Mouse (Mus musculus) heart, embryonic 16.5 days (tissue): Measurements from ENCODE around the gene Gpd1. TPM values are rescaled to one million over a fixed set of nuclear protein-coding genes. Genes with fewer than 3 reads are reported as not detected.
"Not testable (repeated sequence)": the region's sequence is repeated elsewhere in the genome, so short reads cannot be mapped to it uniquely, and the experiment has no call there.

Source experiments
- ATAC-seq: fragments of 200-750 bp; cut with Nextera tagmentation; replicated peaks from 2 replicates; pipeline ENCODE4 v1.8.0; 2017; ENCODE audit warnings: moderate number of reproducible peaks; ENCODE audit not compliant: insufficient read depth, low FRiP score; ENCODE audit errors: extremely low read depth
- H3K27ac ChIP-seq: fragments of 300-500 bp; sonication (generic); 2 replicates; pipeline ENCODE4 v1.5.1; 2014; ENCODE audit warnings: mild to moderate bottlenecking, low read length, control low read depth, moderate library complexity
- H3K27me3 ChIP-seq: fragments of 300-500 bp; sonication (generic); 2 replicates; pipeline ENCODE4 v1.6.1; 2014; ENCODE audit warnings: low read length, mixed read lengths; ENCODE audit not compliant: control insufficient read depth, insufficient read depth
- H3K36me3 ChIP-seq: fragments of 300-500 bp; sonication (generic); 2 replicates; pipeline ENCODE4 v1.6.1; 2014; ENCODE audit not compliant: control insufficient read depth, insufficient read depth
- H3K4me1 ChIP-seq: fragments of 300-500 bp; sonication (generic); 2 replicates; pipeline ENCODE4 v1.6.1; 2014; ENCODE audit warnings: low read length, mixed read lengths; ENCODE audit not compliant: control insufficient read depth, insufficient read depth
- H3K4me2 ChIP-seq: fragments of 300-500 bp; sonication (generic); 2 replicates; pipeline ENCODE4 v1.6.1; 2014; ENCODE audit warnings: low read depth, mild to moderate bottlenecking, control low read depth, low read length
- H3K4me3 ChIP-seq: fragments of 300-500 bp; sonication (generic); 2 replicates; pipeline ENCODE4 v1.5.1; 2014; ENCODE audit warnings: mild to moderate bottlenecking, control low read depth, low read length
- H3K9ac ChIP-seq: fragments of 300-500 bp; sonication (generic); 2 replicates; pipeline ENCODE4 v1.6.1; 2014; ENCODE audit warnings: low read length, control low read depth
- H3K9me3 ChIP-seq: fragments of 300-500 bp; sonication (generic); replicated peaks from 2 replicates; pipeline ENCODE4 v1.6.1; 2016; ENCODE audit warnings: low read length; ENCODE audit not compliant: control insufficient read depth
- WGBS: fragments of 180-500 bp; shearing (Covaris S2); extraction: QIAGEN DNeasy Blood & Tissue Kit; methylation state at CpG from one replicate; pipeline ENCODE4 v1.1.7; 2014; 5-methylcytosine and 5-hydroxymethylcytosine counted together
- polyA plus RNA-seq: library from polyadenylated mRNA; unstranded; fragments of >200 nt; fragmentation: Nextera tagmentation; extraction: Ambion mirVana; gene quantifications from 2 replicates; pipeline ENCODE4 v1.2.1, GENCODE M21; 2015

Gpd1 gene
- polyA plus RNA-seq, 1 experiment from 2014 or later: 2.7 TPM

- Histone ChIP-seq H3K4me1 (peaks cover 27% of the 10 kb centered on the region), H3K27me3 (0 out of 2 replicates have a peak, but pooled peaks cover 4% of the 10 kb centered on the region), H3K4me2 (no peak overlapping the region), H3K36me3 (no peaks in the 10 kb centered on the region), H3K4me3 (no peak overlapping the region), H3K9ac (no peak overlapping the region), H3K9me3 (no peaks in the 10 kb centered on the region), H3K27ac (no peak overlapping the region)
- 29% methylated on average over 20 of the region's 20 CpGs for WGBS
- no peak for ATAC-seq
These were observed 18.7 kb upstream of the Gpd1 start for GRCm38 (mm10) chr15:99698533-99699085.

- Histone ChIP-seq H3K27ac (no peak overlapping the region), H3K9ac (no peak overlapping the region), H3K4me3 (no peak overlapping the region), H3K9me3 (no peaks in the 10 kb centered on the region), H3K27me3 (0 out of 2 replicates have a peak, but pooled peaks cover 4% of the 10 kb centered on the region), H3K4me2 (no peak overlapping the region), H3K36me3 (no peaks in the 10 kb centered on the region), H3K4me1 (peaks cover 35% of the 10 kb centered on the region)
- ATAC-seq: no peak
- 84% methylated on average over 10 of the region's 10 CpGs for WGBS
These were observed 17.6 kb upstream of the Gpd1 start for GRCm38 (mm10) chr15:99699715-99700114.

GRCm38 (mm10) chr15:99700219-99701106, 16.9 kb upstream of the Gpd1 start:
- 83% methylated on average over 18 of the region's 18 CpGs for WGBS
- peaks cover 34% of the 10 kb centered on the region for H3K4me1 ChIP-seq
- H3K27me3 ChIP-seq: 0 out of 2 replicates have a peak, but pooled peaks cover 4% of the 10 kb centered on the region
- peaks cover under 1% of the 10 kb centered on the region; the same call in 1 of the 2 replicates for H3K36me3 ChIP-seq
- no peak overlapping the region for H3K27ac ChIP-seq
- H3K4me2 ChIP-seq: no peak overlapping the region
- no peak overlapping the region for H3K9ac ChIP-seq
- H3K4me3 ChIP-seq: no peak overlapping the region
- no peak for ATAC-seq
- H3K9me3 ChIP-seq: no peaks in the 10 kb centered on the region

GRCm38 (mm10) chr15:99701640-99701998, 15.7 kb upstream of the Gpd1 start:
- peak overlapping the region; percentile 71 for H3K4me3 ChIP-seq
- H3K4me2 ChIP-seq: peak overlapping the region; percentile 59
- not testable (repeated sequence) for H3K27me3 ChIP-seq, H3K9me3 ChIP-seq, H3K36me3 ChIP-seq, ATAC-seq
- peak overlapping the region; percentile 89 for H3K9ac ChIP-seq
- WGBS: 36% methylated on average over 16 of the region's 16 CpGs
- peaks cover 39% of the 10 kb centered on the region for H3K4me1 ChIP-seq
- peak overlapping the region; percentile 95 for H3K27ac ChIP-seq

GRCm38 (mm10) chr15:99701999-99702900, 15.1 kb upstream of the Gpd1 start, which contains the start of gene Smarcd1:
Gene Smarcd1, plus strand, starts transcription at chr15:99702129.
- peak within 1 kb of the TSS; percentile 71 for H3K4me3 ChIP-seq
- no peaks in the 10 kb centered on the region for H3K9me3 ChIP-seq
- H3K36me3 ChIP-seq: peaks cover 10% of the 10 kb centered on the region
- ATAC-seq: peak; percentile 87
- peak within 1 kb of the TSS; percentile 82 for H3K4me2 ChIP-seq
- peaks cover 39% of the 10 kb centered on the region for H3K4me1 ChIP-seq
- under 1% methylated on average over 66 of the region's 71 CpGs for WGBS
- H3K9ac ChIP-seq: peak within 1 kb of the TSS; percentile 89
- H3K27ac ChIP-seq: peak within 1 kb of the TSS; percentile 95
- 0 out of 2 replicates have a peak, but pooled peaks cover 4% of the 10 kb centered on the region for H3K27me3 ChIP-seq

- Histone ChIP-seq H3K27me3 (0 out of 2 replicates have a peak, but pooled peaks cover 4% of the 10 kb centered on the region), H3K27ac (peak overlapping the region; percentile 95), H3K4me1 (peaks cover 39% of the 10 kb centered on the region), H3K36me3 (peaks cover 18% of the 10 kb centered on the region), H3K4me2 (peak overlapping the region; percentile 82), H3K9ac (peak overlapping the region; percentile 89), H3K9me3 (no peaks in the 10 kb centered on the region), H3K4me3 (peak overlapping the region; percentile 71)
- no peak for ATAC-seq
- 63% methylated on average over 9 of the region's 9 CpGs for WGBS
These were observed 14.2 kb upstream of the Gpd1 start for GRCm38 (mm10) chr15:99703104-99703503.

- no peaks in the 10 kb centered on the region for H3K9me3 ChIP-seq
- H3K4me2 ChIP-seq: peak overlapping the region; percentile 82
- H3K27ac ChIP-seq: peak overlapping the region; percentile 95
- peaks cover 24% of the 10 kb centered on the region for H3K36me3 ChIP-seq
- peaks cover 37% of the 10 kb centered on the region for H3K4me1 ChIP-seq
- H3K9ac ChIP-seq: peak overlapping the region; percentile 70; the same call in 1 of the 2 replicates
- WGBS: 65% methylated on average over 5 of the region's 5 CpGs
- peak overlapping the region; percentile 42 for H3K4me3 ChIP-seq
- ATAC-seq: no peak
- H3K27me3 ChIP-seq: 0 out of 2 replicates have a peak, but pooled peaks cover 2% of the 10 kb centered on the region
These were observed 13.7 kb upstream of the Gpd1 start for GRCm38 (mm10) chr15:99703676-99704040.

GRCm38 (mm10) chr15:99704041-99704681, 13.2 kb upstream of the Gpd1 start:
- peak overlapping the region; percentile 95 for H3K27ac ChIP-seq
- H3K27me3 ChIP-seq: no peaks in the 10 kb centered on the region
- 38% methylated on average over 23 of the region's 23 CpGs for WGBS
- H3K9ac ChIP-seq: peak overlapping the region; percentile 70
- H3K4me2 ChIP-seq: peak overlapping the region; percentile 82
- peaks cover 29% of the 10 kb centered on the region for H3K36me3 ChIP-seq
- H3K4me1 ChIP-seq: peaks cover 37% of the 10 kb centered on the region
- ATAC-seq: no peak
- no peaks in the 10 kb centered on the region for H3K9me3 ChIP-seq
- H3K4me3 ChIP-seq: peak overlapping the region; percentile 42
